Mouse (Mus musculus) intestine, embryonic 14.5 days (tissue): ENCODE measurements at regions not wholly inside any gene's neighbourhood (a gene's known extent, or its start where the extent isn't known, plus 50 kb on each side); places are given as distances from the start of the nearest gene placed in this dataset.

ENCODE experiments used
- ATAC-seq: fragments of 200-750 bp; cut with Nextera tagmentation; replicated peaks from 2 replicates; pipeline ENCODE4 v1.8.0; 2017; ENCODE audit warnings: low read depth, moderate number of reproducible peaks, moderate TSS enrichment, moderate library complexity; ENCODE audit not compliant: low FRiP score, low TSS enrichment
- DNase-seq: peaks from one replicate; pipeline ENCODE4 v3.0.0-alpha.2; 2018; ENCODE audit warnings: low spot score
- H3K27ac ChIP-seq: fragments of 300-500 bp; sonication (generic); 2 replicates; pipeline ENCODE4 v1.5.1; 2014; ENCODE audit warnings: low read depth, mild to moderate bottlenecking, control low read depth
- H3K27me3 ChIP-seq: fragments of 300-500 bp; sonication (generic); replicated peaks from 2 replicates; pipeline ENCODE4 v1.6.1; 2014; ENCODE audit warnings: low read length, control low read depth; ENCODE audit not compliant: control insufficient read depth, insufficient read depth
- H3K36me3 ChIP-seq: fragments of 300-500 bp; sonication (generic); 2 replicates; pipeline ENCODE4 v1.6.1; 2014; ENCODE audit warnings: low read length, control low read depth; ENCODE audit not compliant: control insufficient read depth, insufficient read depth
- H3K4me1 ChIP-seq: fragments of 300-500 bp; sonication (generic); replicated peaks from 2 replicates; pipeline ENCODE4 v1.6.1; 2014; ENCODE audit warnings: low read length, control low read depth, mixed read lengths; ENCODE audit not compliant: control insufficient read depth, insufficient read depth
- H3K4me2 ChIP-seq: fragments of 300-500 bp; sonication (generic); 2 replicates; pipeline ENCODE4 v1.6.1; 2014; ENCODE audit warnings: low read length
- H3K4me3 ChIP-seq: fragments of 300-500 bp; sonication (generic); 2 replicates; pipeline ENCODE4 v1.5.1; 2014; ENCODE audit warnings: low read depth, low read length, control low read depth, mixed read lengths
- H3K9ac ChIP-seq: fragments of 300-500 bp; sonication (generic); 2 replicates; pipeline ENCODE4 v1.6.1; 2014; ENCODE audit warnings: mild to moderate bottlenecking, low read length
- H3K9me3 ChIP-seq: fragments of 300-500 bp; sonication (generic); 2 replicates; pipeline ENCODE4 v1.6.1; 2016; ENCODE audit warnings: low read length, control low read depth; ENCODE audit not compliant: control insufficient read depth
- WGBS: fragments of 180-500 bp; shearing (Covaris S2); extraction: QIAGEN DNeasy Blood & Tissue Kit; methylation state at CpG from one replicate; pipeline ENCODE4 v1.1.7; 2014; 5-methylcytosine and 5-hydroxymethylcytosine counted together

- no peaks in the 10 kb centered on the region for H3K4me1 ChIP-seq
- no peaks in the 10 kb centered on the region for H3K36me3 ChIP-seq
- no peaks in the 10 kb centered on the region for H3K9me3 ChIP-seq
- no peak overlapping the region for H3K9ac ChIP-seq
- 53% methylated on average over 3 of the region's 3 CpGs for WGBS
- H3K4me3 ChIP-seq = no peak overlapping the region
- no peak overlapping the region for H3K27ac ChIP-seq
- H3K4me2 ChIP-seq = no peak overlapping the region
- ATAC-seq (no peak), DNase-seq (no peak)
- H3K27me3 ChIP-seq = no peaks in the 10 kb centered on the region
Observed at GRCm38 (mm10) chr4:96974935-96975334, 189.9 kb upstream of the Gm12695 start.

- H3K9me3 ChIP-seq = no peaks in the 10 kb centered on the region
Observed at GRCm38 (mm10) chr4:96973804-96974203, 188.8 kb upstream of the Gm12695 start.

DNA sequence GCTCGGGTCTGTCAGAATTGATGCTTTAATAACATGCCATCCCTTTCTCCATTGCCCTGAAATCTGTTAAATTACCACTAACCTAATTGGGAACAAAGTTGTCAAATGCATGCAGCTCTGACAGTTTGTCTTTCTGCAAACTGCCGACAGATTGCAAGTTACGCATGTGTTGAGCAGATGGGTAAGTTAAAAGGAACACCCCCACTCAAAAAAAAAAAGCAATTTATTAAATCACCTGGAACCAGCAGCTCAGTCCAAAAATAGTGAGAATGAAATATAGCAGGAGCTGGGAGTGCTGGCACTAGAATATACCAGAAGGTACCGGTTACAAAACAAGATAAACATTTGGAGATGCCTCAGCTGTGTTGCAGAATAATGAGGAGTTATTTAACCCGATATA, 184.2 kb upstream of the Gm12695 start:
- Histone ChIP-seq H3K36me3 (no peaks in the 10 kb centered on the region), H3K9me3 (no peaks in the 10 kb centered on the region), H3K4me1 (no peaks in the 10 kb centered on the region), H3K4me2 (no peak overlapping the region), H3K27ac (no peak overlapping the region), H3K27me3 (no peaks in the 10 kb centered on the region), H3K4me3 (no peak overlapping the region), H3K9ac (no peak overlapping the region)
- WGBS = 46% methylated on average over 5 of the region's 5 CpGs
- ATAC-seq = no peak
- no peak for DNase-seq

More at GRCm38 (mm10) chr4:96973804-96974203, 188.8 kb upstream of the Gm12695 start:
- no peak overlapping the region for H3K27ac ChIP-seq
- whole genome bisulfite sequencing = 67% methylated on average over 1 of the region's 1 CpGs
- no peak overlapping the region for H3K4me3 ChIP-seq
- DNase-seq (no peak), ATAC-seq (no peak)
- H3K4me1 ChIP-seq = no peaks in the 10 kb centered on the region
- no peaks in the 10 kb centered on the region for H3K36me3 ChIP-seq
- no peaks in the 10 kb centered on the region for H3K27me3 ChIP-seq
- H3K4me2 ChIP-seq = no peak overlapping the region
- no peak overlapping the region for H3K9ac ChIP-seq

- no peak overlapping the region for H3K27ac ChIP-seq
- no peak for DNase-seq
Observed at GRCm38 (mm10) chr4:96968545-96969164, 183.7 kb upstream of the Gm12695 start.

More at GRCm38 (mm10) chr4:96968545-96969164, 183.7 kb upstream of the Gm12695 start:
- Histone ChIP-seq H3K4me1 (no peaks in the 10 kb centered on the region), H3K4me2 (no peak overlapping the region), H3K36me3 (no peaks in the 10 kb centered on the region), H3K9me3 (no peaks in the 10 kb centered on the region), H3K9ac (no peak overlapping the region), H3K4me3 (no peak overlapping the region), H3K27me3 (no peaks in the 10 kb centered on the region)
- no peak for ATAC-seq
- 63% methylated on average over 10 of the region's 10 CpGs for WGBS
